Mouse (Mus musculus) brain, embryonic 14.5 days (tissue): Measurements from ENCODE around the gene Ophn1.

Experiments used
- CTCF ChIP-seq: fragments of 200-500 bp; IDR thresholded peaks from 2 replicates; pipeline ENCODE4 v1.5.1; 2012; ENCODE audit warnings: inconsistent platforms, mild to moderate bottlenecking, moderate library complexity, borderline replicate concordance; ENCODE audit not compliant: insufficient read depth, insufficient read length; ENCODE audit errors: extremely low read depth
- POLR2A ChIP-seq: fragments of 200-500 bp; IDR thresholded peaks from 2 replicates; pipeline ENCODE4 v1.6.1; 2012; ENCODE audit warnings: mild to moderate bottlenecking, inconsistent platforms, borderline replicate concordance; ENCODE audit not compliant: poor library complexity, insufficient read depth, insufficient read length, severe bottlenecking; ENCODE audit errors: extremely low read depth

DNA sequence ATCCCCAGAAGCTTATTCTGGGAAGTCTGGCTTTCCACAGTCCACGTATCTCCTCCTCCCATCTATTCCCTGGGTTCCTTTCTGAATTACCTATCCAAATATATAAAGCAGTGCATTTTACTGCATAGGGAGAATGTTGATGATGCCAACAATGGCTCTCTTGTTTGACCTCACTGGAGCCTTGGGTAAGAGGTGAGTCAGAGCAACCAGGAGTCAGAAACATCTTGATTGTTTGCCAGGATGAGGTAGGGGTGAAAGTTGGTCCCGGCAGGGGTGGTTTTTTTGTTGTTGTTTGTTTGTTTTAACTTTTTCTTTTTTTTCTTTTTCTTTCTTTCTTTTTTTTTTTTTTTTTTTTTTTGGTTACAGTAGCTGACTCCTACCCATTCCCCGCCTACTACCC is 45.3 kb upstream of the Ophn1 start, which contains the start of gene Yipf6:
- no peak for TF ChIP-seq CTCF
- no peak for TF ChIP-seq POLR2A
